Mouse (Mus musculus) granulocyte monocyte progenitor cell, adult 5-6 weeks (primary cell): ENCODE results near the gene Lamp5. TPM values are rescaled to one million over a fixed set of nuclear protein-coding genes. Genes with fewer than 3 reads are reported as not detected.

Experiments
- ATAC-seq: replicated peaks from 2 replicates; pipeline ENCODE4 v1.8.0; 2016; ENCODE audit warnings: mild to moderate bottlenecking, moderate TSS enrichment, inconsistent platforms; ENCODE audit not compliant: poor library complexity, severe bottlenecking
- total RNA-seq, 2 experiments: library from RNA; stranded (forward) in 1 of 2; stranded (reverse) in 1 of 2; fragments of 200-712, 200-1000 nt in 1 of 2; fragments of >200 nt in 1 of 2; fragmentation: Nextera tagmentation in 1 of 2; gene quantifications; 2 replicates each; pipeline ENCODE4 v1.2.3; 2014 to 2017

The Lamp5 gene
- total RNA-seq (2014; fragmentation: Nextera tagmentation) (not detected in 2 replicates), total RNA-seq (2017) (not detected in 2 replicates)

- no peak for ATAC-seq
These were observed at the start of gene Lamp5 for GRCm38 (mm10) chr2:136051688-136052289. Gene Lamp5 (plus strand): TSS chr2:136052239.

DNA sequence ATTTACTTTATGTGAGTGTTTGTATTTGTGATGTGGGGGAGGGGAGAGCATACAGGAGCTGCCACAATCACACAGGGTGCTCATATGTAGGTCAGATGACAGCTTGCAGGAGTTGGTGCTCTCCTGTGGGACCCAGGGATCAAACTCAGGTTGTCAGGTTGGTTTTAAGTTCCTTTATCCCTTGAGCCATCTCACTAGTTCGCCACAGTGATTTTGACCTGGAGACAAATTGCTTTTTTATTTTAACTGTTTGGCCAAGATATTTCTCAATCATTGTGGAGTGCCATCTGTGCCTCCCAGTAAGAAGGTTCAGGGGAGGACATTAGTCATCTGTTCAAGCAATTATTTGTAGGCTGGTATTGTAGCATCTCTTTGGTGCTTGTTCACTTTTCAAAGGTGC is 48.2 kb upstream of the Lamp5 start:
- ATAC-seq = no peak

DNA sequence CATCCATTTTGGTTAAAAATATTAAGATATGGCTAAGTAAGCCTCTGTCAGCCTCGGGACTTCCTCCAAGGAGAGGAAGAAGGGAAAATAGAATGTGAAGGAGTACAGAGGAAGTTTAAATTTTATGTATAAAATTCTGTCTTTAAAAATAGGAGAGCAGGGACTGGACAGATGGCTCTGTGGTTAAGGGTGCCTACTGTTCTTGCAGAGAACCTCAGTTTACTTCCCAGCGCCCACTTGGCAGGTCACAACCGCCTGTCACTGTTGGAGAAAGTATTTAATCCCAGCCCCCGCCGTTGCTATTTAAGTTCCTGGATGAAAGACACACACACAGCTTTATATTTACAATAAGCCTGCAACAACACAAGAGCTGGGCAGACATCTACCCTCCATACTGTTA is 45.8 kb upstream of the Lamp5 start:
- ATAC-seq = no peak

- ATAC-seq = no peak
These were observed 39.3 kb upstream of the Lamp5 start for GRCm38 (mm10) chr2:136012759-136013158.

GRCm38 (mm10) chr2:136048464-136048863 is 3.6 kb upstream of the Lamp5 start:
- ATAC-seq = no peak

GRCm38 (mm10) chr2:136050793-136051615 is 1.0 kb upstream of the Lamp5 start:
- no peak for ATAC-seq

GRCm38 (mm10) chr2:136057861-136058331 is 5.9 kb downstream of the Lamp5 start:
- ATAC-seq = peak; percentile 52; the same call in 1 of the 2 replicates

- no peak for ATAC-seq
These were observed 6.4 kb downstream of the Lamp5 start for GRCm38 (mm10) chr2:136058398-136058797.

DNA sequence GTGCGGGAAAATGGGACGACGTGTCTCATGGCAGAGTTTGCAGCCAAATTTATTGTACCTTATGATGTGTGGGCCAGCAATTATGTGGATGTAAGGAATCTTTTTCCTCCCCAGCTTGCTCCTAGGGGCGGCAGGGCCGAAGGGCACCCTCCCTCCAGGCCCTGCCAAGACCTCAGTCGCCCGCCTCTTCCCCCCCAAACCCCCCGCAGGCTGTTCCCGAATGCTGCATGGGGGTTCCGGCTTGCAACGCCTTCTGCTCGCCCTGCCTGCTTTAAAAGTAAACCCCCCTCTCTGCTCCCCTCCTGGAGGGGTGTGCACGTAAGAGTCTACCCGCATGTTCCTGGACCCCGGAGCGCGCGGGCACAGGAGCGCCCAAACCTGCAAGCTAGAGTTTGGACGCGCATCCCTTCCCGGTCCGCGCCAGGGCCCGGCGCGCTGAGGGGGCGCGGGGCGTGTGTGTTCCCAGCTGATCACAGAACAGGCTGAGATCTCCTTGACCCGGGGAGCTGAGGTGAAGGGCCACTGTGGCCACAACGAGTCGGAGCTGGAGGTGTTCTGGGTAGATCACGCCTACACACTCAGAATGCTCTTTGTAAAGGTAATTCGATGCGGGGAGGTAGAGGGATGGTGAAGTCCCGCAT is 7.1 kb downstream of the Lamp5 start:
- no peak for ATAC-seq

GRCm38 (mm10) chr2:136064356-136064755 is 12.3 kb downstream of the Lamp5 start:
- no peak for ATAC-seq

DNA sequence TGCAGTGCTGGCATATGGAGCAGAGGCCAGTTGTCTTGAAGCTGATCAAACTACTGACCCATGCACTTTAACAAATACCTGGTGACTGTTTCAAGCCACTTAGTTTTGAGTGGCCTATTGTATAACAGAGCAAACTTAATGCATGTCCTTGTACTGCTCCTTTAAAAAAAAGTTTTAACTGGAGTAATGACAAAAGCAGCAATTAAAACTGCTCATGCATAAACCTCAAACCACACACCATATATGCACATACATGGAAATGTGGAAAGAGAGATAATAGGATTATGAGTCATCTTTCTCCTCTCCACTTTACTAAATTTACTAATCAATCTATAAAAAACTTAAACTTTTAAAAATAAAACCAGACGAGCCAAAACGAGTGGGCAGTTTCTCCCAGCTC is 43.9 kb downstream of the Lamp5 start:
- no peak for ATAC-seq

DNA sequence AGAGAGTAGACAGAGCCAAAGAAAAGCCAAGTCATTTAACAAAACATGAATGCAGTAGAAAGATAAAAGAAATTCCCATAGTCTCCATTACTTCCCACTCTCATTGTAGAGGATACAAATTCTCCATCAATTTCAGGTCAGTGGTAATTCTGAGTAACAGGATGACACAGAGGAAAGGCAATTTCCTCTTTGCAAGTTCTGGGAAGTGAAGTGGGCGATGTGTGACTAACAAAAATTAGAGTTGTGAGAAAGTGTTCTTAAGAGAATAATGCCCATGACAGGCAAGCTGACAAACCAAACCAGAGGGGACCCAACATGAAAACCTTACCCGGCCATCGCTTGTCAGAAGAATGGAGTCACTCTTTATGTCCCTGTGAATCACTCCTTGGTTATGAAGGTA is 45.1 kb downstream of the Lamp5 start:
- ATAC-seq = no peak

DNA sequence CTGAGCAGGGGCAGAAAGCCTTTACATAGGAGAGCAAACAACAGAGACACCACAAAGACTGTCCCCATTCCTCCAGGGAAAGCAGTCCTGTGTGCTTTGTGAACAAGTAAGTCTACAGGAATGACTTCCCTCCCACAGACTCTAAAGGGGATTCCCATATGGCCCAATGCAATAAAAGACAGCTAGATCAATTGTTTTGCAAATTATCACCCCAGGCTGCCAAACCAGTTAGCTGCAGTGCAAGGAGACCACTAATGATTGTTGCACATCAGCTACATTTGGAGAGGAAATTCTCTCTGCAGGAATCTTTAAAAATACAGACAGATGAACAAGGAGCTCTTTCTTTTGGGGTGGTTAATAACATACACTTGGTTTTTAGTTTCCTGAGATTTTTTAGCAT is 55.6 kb downstream of the Lamp5 start:
- no peak for ATAC-seq

GRCm38 (mm10) chr2:136108124-136109037 is 56.3 kb downstream of the Lamp5 start:
- ATAC-seq = no peak

- ATAC-seq = no peak
These were observed 57.0 kb downstream of the Lamp5 start for GRCm38 (mm10) chr2:136109038-136109363.

DNA sequence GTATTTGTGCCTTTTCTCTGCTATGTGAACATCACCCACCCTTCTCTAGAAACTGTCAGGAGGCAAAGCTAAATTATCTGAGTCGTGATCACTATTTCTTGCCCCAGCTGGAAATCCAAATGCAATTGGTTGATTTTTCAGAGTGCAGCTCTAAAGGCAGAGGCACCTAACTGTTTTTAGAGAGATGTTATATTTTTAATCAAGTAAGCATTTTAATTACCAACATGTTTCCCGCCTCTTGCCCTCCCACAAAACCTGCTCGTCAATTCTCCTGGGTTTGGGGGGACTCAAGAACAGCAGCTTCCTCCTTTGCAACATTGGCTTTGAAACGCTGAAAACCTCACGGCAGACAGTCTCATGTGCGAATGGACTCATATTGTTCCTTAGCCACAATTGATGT is 61.3 kb downstream of the Lamp5 start:
- no peak for ATAC-seq

DNA sequence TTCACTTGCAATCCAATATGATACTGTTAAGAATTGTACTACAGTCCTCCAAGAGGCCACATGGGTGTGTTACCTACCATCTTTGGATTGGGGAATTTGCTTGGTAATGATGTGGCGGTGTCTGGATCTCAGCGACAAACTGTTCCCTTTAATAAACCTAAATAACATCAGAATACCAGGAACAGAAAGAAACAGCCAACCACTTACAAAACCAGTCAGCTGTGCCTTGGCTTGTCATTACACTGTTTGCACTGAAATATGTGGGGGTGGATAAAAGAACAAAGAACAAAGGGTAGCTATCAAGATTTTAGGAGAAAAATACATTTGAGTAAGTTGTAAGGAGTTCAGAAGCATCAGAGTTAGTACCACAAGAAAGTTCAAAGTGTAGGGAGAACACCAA is 66.0 kb downstream of the Lamp5 start:
- no peak for ATAC-seq
